Mouse (Mus musculus): ENCODE results near the gene C530008M17Rik. TPM values are rescaled to one million over a fixed set of nuclear protein-coding genes. Genes with fewer than 3 reads are reported as not detected.

Gene C530008M17Rik
- polyA plus RNA-seq (2012; ENCODE audit: insufficient read depth, insufficient read length, low replicate concordance, missing spikeins): not detected in 2 replicates

- 77% methylated on average over 2 of the region's 2 CpGs for WGBS
- TF ChIP-seq CTCF (IDR thresholded peaks at IDR 0.05; ENCODE audit: insufficient read depth, low read depth, low read length) (no peak), POLR2A (IDR thresholded peaks at IDR 0.05; ENCODE audit: insufficient read depth, low read depth, low read length) (no peak)
- peaks cover 3% of the 10 kb centered on the region; the same call in 1 of the 2 replicates for H3K4me1 ChIP-seq (ENCODE audit: control insufficient read depth, insufficient read depth, low read length)
- peak within 1 kb of the TSS; percentile 88 for H3K27ac ChIP-seq (ENCODE audit: insufficient read depth, low read depth, low read length)
- peak within 1 kb of the TSS; percentile 100 for H3K4me3 ChIP-seq (ENCODE audit: insufficient read depth, low read depth, low read length)
Measured at GRCm38 (mm10) chr5:76656212-76656611, at the start of gene C530008M17Rik. Gene C530008M17Rik (plus strand): TSS chr5:76656512.

DNA sequence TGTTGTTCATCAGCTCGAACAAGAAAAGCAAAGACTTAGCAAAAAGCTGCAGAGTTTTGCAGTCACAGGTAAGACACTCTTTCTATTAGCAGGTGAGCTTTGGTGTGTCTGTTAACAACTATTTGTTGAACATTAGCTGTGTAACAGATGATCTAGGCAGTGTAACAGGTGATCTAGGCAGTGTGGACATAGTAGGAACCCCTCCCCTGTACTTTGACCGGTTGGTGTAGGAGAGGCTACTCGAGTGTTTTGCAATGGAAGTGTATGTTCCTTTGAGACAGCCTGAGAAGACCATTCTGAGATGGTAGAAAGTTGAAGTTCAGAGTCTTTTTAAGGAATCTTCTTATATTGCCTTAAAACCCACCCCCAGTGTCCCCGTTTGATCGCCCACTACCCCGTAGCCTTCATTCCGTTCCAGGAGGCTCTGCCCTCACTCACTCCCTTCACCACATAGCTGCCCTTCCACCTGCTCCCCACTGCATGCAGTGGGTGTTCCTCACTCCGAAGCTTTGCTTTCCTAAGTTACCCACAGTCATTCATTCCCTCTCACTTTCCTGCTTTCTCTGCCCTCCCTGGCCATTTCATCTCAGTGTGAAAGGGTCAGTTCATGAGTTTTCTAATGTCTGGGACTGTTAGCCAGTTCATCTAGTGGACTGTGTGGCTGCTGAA is 46.5 kb upstream of the C530008M17Rik start:
- Histone ChIP-seq H3K4me1 (ENCODE audit: control insufficient read depth, insufficient read depth, low read length) (no peaks in the 10 kb centered on the region), H3K4me3 (ENCODE audit: insufficient read depth, low read depth, low read length) (no peak overlapping the region), H3K27ac (ENCODE audit: insufficient read depth, low read depth, low read length) (no peak overlapping the region)
- WGBS: 96% methylated on average over 8 of the region's 8 CpGs
- TF ChIP-seq CTCF (IDR thresholded peaks at IDR 0.05; ENCODE audit: insufficient read depth, low read depth, low read length) (no peak), POLR2A (IDR thresholded peaks at IDR 0.05; ENCODE audit: insufficient read depth, low read depth, low read length) (no peak)

- Histone ChIP-seq H3K4me3 (ENCODE audit: insufficient read depth, low read depth, low read length) (no peak overlapping the region), H3K27ac (ENCODE audit: insufficient read depth, low read depth, low read length) (no peak overlapping the region), H3K4me1 (ENCODE audit: control insufficient read depth, insufficient read depth, low read length) (no peaks in the 10 kb centered on the region)
- 79% methylated on average over 6 of the region's 6 CpGs for WGBS
- no peak for TF ChIP-seq POLR2A (IDR thresholded peaks at IDR 0.05; ENCODE audit: insufficient read depth, low read depth, low read length)
- TF ChIP-seq CTCF (IDR thresholded peaks at IDR 0.05; ENCODE audit: insufficient read depth, low read depth, low read length): no peak
Measured at GRCm38 (mm10) chr5:76612867-76613499, 43.3 kb upstream of the C530008M17Rik start.

DNA sequence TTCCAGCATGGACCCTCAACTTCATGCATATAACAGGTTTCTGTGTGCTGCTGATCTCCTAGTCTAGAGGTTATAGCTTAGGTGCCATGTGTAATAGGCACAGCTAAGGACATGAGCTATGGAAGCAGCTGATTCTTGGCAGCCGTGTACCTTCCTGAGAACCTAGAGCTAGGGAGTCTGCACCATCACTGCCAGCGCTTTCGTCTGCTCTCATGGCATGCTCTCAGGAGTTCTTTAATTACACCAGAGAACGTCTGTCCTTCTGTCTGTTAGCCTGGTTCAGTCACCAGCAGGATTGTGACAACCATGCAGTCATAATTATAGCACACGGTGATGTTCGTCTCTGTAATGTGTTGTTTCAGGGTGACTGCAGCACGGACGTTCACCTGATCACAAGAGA is 41.0 kb upstream of the C530008M17Rik start:
- H3K4me1 ChIP-seq (ENCODE audit: control insufficient read depth, insufficient read depth, low read length): no peaks in the 10 kb centered on the region
- H3K4me3 ChIP-seq (ENCODE audit: insufficient read depth, low read depth, low read length): no peak overlapping the region
- H3K27ac ChIP-seq (ENCODE audit: insufficient read depth, low read depth, low read length): no peak overlapping the region
- WGBS: 88% methylated on average over 8 of the region's 8 CpGs
- TF ChIP-seq POLR2A (IDR thresholded peaks at IDR 0.05; ENCODE audit: insufficient read depth, low read depth, low read length) (no peak), CTCF (IDR thresholded peaks at IDR 0.05; ENCODE audit: insufficient read depth, low read depth, low read length) (no peak)

DNA sequence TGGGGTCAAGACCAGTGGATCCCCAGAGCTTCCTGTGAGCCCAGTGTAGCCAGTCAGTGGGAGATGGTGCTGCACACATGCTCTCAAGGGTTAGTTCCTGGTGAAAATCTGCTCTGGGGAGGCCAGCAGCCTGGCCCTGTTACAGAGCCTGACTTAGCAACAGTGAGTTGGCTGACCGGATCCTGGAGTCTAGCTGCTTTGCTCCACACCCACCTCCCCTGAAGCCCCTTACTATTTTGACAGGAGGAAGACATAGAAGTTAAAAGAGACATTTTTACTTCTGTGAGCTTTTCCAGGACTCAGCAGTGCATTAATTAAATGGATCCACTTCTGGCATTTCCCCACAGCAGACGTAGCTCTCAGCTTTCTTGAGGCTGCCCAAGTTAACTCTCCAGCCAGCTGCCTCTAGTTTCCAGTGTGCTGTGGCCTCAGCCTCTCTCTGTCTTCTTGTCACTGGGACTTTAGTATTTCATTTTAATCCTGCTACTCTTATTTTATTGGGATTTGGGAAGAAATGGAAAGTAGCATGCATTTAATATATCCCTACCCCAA is 40.0 kb upstream of the C530008M17Rik start:
- Histone ChIP-seq H3K4me3 (ENCODE audit: insufficient read depth, low read depth, low read length) (no peak overlapping the region), H3K27ac (ENCODE audit: insufficient read depth, low read depth, low read length) (no peak overlapping the region), H3K4me1 (ENCODE audit: control insufficient read depth, insufficient read depth, low read length) (no peaks in the 10 kb centered on the region)
- TF ChIP-seq POLR2A (IDR thresholded peaks at IDR 0.05; ENCODE audit: insufficient read depth, low read depth, low read length): no peak
- WGBS: 71% methylated on average over 2 of the region's 2 CpGs

DNA sequence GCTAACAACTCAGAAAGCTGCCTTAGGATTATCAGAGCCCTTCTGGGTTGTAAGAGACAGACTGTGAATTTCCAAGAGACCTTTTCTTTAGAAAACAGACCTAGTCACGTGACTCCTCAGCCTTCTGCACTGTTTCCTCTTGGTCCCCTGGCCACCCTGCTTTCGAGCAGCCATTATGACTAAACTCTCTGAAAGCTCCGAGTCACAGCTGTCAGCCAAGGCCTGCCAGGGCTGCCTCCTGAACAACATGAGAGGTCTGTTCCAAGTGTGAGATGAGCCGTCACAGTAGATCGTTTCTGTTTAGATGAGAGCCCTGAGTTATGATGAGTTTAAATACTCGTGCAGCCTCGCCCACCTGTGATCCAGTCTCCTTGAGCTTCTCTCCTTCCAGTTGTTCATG is 37.6 kb upstream of the C530008M17Rik start:
- H3K4me3 ChIP-seq (ENCODE audit: insufficient read depth, low read depth, low read length): no peak overlapping the region
- TF ChIP-seq POLR2A (IDR thresholded peaks at IDR 0.05; ENCODE audit: insufficient read depth, low read depth, low read length): no peak
- no peak for TF ChIP-seq CTCF (IDR thresholded peaks at IDR 0.05; ENCODE audit: insufficient read depth, low read depth, low read length)
- no peak overlapping the region for H3K27ac ChIP-seq (ENCODE audit: insufficient read depth, low read depth, low read length)
- WGBS: 75% methylated on average over 7 of the region's 7 CpGs
- no peaks in the 10 kb centered on the region for H3K4me1 ChIP-seq (ENCODE audit: control insufficient read depth, insufficient read depth, low read length)

GRCm38 (mm10) chr5:76623759-76624158 is 32.6 kb upstream of the C530008M17Rik start:
- no peak overlapping the region for H3K27ac ChIP-seq (ENCODE audit: insufficient read depth, low read depth, low read length)
- 97% methylated on average over 9 of the region's 9 CpGs for WGBS
- TF ChIP-seq POLR2A (IDR thresholded peaks at IDR 0.05; ENCODE audit: insufficient read depth, low read depth, low read length) (no peak), CTCF (IDR thresholded peaks at IDR 0.05; ENCODE audit: insufficient read depth, low read depth, low read length) (no peak)
- no peak overlapping the region for H3K4me3 ChIP-seq (ENCODE audit: insufficient read depth, low read depth, low read length)
- H3K4me1 ChIP-seq (ENCODE audit: control insufficient read depth, insufficient read depth, low read length): no peaks in the 10 kb centered on the region

- Histone ChIP-seq H3K4me1 (ENCODE audit: control insufficient read depth, insufficient read depth, low read length) (no peaks in the 10 kb centered on the region), H3K4me3 (ENCODE audit: insufficient read depth, low read depth, low read length) (no peak overlapping the region), H3K27ac (ENCODE audit: insufficient read depth, low read depth, low read length) (no peak overlapping the region)
- WGBS: 86% methylated on average over 1 of the region's 1 CpGs
- TF ChIP-seq POLR2A (IDR thresholded peaks at IDR 0.05; ENCODE audit: insufficient read depth, low read depth, low read length) (no peak), CTCF (IDR thresholded peaks at IDR 0.05; ENCODE audit: insufficient read depth, low read depth, low read length) (no peak)
Measured at GRCm38 (mm10) chr5:76627770-76628169, 28.5 kb upstream of the C530008M17Rik start.

DNA sequence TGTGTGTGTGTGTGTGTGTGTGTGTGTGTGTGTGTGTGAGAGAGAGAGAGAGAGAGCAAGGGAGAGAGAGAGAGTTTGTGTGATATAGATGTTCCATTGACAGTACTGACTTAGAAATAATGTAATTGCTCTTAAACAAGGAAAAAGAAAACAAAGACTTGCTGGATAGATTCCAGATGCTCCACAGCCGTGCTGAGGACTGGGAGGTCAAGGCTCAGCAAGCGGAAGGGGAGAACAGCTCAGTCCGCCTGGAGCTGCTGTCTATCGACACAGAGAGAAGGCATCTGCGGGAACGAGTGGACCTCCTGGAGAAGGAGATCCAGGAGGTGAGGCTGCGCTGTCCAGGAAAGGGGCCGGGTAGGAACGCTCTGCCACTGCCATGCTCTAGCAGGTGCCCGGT is 22.3 kb upstream of the C530008M17Rik start:
- H3K27ac ChIP-seq (ENCODE audit: insufficient read depth, low read depth, low read length): no peak overlapping the region
- no peaks in the 10 kb centered on the region for H3K4me1 ChIP-seq (ENCODE audit: control insufficient read depth, insufficient read depth, low read length)
- TF ChIP-seq CTCF (IDR thresholded peaks at IDR 0.05; ENCODE audit: insufficient read depth, low read depth, low read length) (no peak), POLR2A (IDR thresholded peaks at IDR 0.05; ENCODE audit: insufficient read depth, low read depth, low read length) (no peak)
- 78% methylated on average over 10 of the region's 10 CpGs for WGBS
- H3K4me3 ChIP-seq (ENCODE audit: insufficient read depth, low read depth, low read length): no peak overlapping the region

All from olfactory bulb, adult 2 months (tissue).